Mouse (Mus musculus) heart, adult 18-20 months (tissue): ENCODE results near the gene Spata3. TPM values are rescaled to one million over a fixed set of nuclear protein-coding genes. Genes with fewer than 3 reads are reported as not detected.
"Not testable (repeated sequence)": the region's sequence is repeated elsewhere in the genome, so short reads cannot be mapped to it uniquely, and the experiment has no call there.

Experiments used
- DNase-seq, 2 experiments: peaks; one replicate each; pipeline ENCODE4 v3.0.0; 2021 to 2022; ENCODE audit warnings: mixed read lengths in 1 of 2
- long read RNA-seq, 2 experiments: library from polyadenylated mRNA; stranded (forward); transcript quantifications; one replicate each; pipeline ENCODE4 v2.0.0; 2021
- total RNA-seq, 2 experiments: library from RNA; stranded (reverse); gene quantifications; 2 replicates each; pipeline ENCODE4 v1.2.3; 2021

Spata3 gene
- not detected for total RNA-seq
- long read RNA-seq, experiment 1 = 0 reads
- long read RNA-seq, experiment 2 = 0 reads

- no peak for DNase-seq
Observed at GRCm38 (mm10) chr1:86016516-86016915, at the start of gene Spata3. Spata3 (plus strand) TSS chr1:86016816.

DNA sequence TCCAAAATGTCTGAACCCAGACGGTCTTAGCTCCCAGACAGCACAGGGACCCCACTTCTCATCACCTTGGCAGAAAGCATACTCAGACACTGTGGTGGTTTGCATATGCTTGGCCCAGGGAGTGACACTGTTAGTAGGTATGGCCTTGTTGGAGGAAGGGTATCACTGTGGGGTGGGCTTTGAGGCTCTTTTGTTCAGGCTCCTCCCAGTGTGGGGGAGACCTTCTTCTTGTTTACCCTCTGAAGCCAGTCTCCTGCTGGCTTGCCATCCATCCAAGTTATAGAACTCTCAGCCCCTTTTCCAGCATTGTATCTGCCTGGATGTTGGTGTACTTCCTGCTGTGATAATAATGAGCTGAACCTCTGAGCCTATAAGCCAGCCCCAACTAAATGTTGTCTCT, 47.5 kb upstream of the Spata3 start:
- no peak for DNase-seq

- DNase-seq = no peak
Observed at GRCm38 (mm10) chr1:85969519-85969918, 47.1 kb upstream of the Spata3 start.

GRCm38 (mm10) chr1:85971070-85971469, 45.5 kb upstream of the Spata3 start:
- no peak for DNase-seq

DNA sequence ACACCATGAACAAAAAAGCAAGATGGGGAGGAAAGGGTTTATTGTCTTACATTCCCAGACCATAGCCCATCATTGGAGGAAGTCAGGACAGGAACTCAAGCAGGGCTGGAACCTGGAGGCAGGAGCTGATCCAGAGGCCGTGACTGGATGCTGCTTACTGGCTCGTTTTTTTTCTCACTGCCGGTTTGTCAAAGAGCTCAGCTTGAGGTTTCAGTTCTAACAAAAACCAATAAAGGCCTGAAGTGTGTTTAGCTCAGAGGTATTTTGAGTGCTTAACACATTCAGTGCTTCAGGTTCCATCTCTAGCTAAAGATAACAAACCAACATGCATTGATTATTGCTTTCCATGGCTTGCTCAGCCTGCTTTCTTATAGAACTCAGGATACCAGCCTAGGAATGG, 44.3 kb upstream of the Spata3 start:
- no peak for DNase-seq

- DNase-seq = no peak
Observed at GRCm38 (mm10) chr1:85973468-85973877, 43.1 kb upstream of the Spata3 start.

GRCm38 (mm10) chr1:85977709-85978108, 38.9 kb upstream of the Spata3 start:
- DNase-seq = no peak

- DNase-seq = peak; percentile 21 to 23
Observed at GRCm38 (mm10) chr1:85981738-85982357, 34.8 kb upstream of the Spata3 start.

DNA sequence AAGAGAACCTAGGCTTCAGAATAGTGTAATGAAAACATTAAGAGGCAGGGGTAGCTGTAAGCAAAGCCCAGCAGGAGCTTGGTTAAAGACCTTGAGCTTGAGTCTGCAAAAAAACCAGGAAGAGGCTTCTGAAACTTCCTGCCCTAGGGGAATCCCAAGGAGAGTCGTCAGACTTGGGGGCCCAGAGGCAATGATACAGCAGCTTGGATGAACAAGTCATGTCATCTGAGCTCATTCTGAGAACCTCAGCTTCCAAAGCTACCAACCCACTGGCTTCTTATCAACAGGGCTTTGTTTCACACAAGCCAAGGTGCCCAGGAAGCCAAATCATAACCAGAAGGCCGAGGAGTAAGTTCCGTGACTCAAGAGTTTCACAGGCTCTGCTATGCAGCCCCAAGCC, 30.8 kb upstream of the Spata3 start:
- DNase-seq = no peak

GRCm38 (mm10) chr1:85988351-85988750, 28.3 kb upstream of the Spata3 start:
- no peak for DNase-seq

GRCm38 (mm10) chr1:85988882-85989281, 27.7 kb upstream of the Spata3 start:
- DNase-seq = not testable (repeated sequence)

DNA sequence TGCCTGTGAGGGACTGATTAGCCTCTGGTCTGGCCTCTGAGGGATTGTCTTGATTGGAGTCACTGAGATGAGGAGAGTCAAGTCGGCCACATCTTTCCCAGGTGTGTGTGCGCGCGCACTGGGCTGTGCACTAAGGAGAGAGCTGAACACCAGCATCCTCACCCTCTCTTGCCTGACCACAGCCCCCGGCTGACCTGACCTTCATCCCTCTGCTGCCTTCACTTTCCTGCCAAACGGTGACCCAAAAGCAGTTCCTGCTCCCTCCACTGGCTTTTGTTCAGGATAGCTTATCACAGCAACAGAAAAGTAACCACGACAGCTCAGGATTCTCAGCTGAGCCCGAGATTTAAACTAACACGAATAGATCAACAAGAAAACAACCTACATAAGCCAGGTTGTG, 24.4 kb upstream of the Spata3 start:
- DNase-seq = no peak

DNA sequence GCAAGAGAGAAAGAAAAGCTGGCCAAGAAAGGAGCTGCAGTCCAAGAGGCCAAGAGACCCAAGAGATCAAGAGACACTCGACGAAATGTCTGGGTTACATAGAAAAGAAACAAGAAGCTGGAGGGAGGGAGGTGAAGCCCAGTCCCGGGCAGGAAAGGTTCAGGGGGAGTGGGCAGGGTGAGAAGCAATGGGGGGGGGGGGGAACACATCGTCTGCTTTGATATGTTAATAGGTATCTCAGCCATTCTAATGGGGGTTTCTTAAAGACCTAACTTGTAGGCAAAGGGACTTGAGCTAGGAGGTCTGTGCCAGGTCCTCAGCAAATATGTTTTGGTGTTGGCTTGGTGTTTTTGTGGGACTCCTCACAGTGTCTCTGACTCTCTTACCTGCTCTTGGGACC, 23.1 kb upstream of the Spata3 start:
- no peak for DNase-seq

- DNase-seq = no peak
Observed at GRCm38 (mm10) chr1:85997221-85997620, 19.4 kb upstream of the Spata3 start.

GRCm38 (mm10) chr1:85998012-85998411, 18.6 kb upstream of the Spata3 start:
- DNase-seq = no peak

DNA sequence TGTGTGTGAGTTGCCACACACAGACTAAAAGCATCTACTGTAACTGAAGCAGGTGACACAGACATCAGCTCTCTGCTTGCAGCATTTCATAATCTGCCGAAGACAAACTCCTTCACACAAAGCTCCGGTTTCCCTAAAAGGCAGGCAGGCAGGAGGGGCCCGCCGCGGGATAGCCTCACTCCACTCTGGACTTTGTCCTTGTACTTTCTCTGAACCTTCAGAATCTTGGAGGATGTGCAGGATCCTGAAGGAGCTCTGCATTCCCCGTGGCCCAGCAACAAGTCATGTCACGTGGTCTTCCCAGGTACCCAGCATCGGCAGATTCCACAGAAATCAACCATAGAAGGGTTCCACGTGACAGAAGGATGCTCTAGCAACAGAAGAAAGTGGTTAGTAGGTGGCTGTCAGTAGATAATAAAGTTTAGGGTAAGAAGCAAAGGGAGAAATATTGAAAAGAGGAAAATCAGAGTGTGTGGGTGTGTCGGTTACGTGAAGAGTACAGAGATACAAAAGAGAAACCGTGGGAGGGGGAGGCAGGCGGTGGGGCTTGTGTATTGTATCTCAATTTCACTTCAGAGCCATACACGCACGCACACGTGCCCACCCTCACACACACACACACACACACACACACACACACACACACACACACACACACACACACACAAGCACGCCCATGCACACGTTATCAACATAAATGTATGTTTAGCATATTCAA, 16.6 kb upstream of the Spata3 start:
- DNase-seq = no peak

GRCm38 (mm10) chr1:86005540-86005939, 11.1 kb upstream of the Spata3 start:
- no peak for DNase-seq

DNA sequence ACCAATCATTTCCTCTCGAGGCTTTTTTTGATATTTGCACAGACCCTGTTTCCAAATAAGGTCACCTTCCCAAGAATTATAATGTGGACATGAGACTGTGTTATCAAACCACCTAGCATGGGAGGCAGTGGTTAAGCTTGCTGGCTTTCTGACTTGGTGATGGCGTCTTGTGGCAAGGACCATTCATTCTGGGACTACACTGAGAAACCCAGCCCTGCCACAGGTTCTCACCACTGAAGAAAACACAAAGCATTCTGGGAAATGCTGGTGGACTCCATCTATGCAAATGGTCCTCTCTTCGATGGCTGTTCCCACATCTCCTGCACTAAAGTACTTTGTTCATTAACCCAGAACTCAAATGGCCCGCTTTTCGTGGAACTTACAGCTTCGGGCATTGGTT, 10.6 kb upstream of the Spata3 start:
- DNase-seq = no peak

DNA sequence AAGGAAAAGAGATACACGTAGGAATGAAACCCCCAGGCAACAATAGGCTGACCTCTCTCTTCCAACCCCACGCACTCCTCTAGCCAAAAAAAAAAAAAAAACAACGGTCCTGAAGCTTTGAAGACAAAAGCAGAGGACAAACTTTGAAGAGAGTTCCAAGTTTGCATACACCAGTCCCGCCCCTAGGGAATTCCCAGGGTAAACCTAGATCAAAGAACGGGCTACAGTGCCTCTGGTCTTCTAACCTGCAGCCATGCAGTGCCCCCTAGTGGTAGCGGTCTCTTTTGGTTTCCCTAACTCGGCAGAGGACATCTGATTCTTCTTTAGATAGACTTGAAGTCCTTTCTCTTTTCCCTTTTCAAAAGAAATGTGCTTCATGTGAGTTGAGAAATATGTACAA, 8.8 kb upstream of the Spata3 start:
- DNase-seq = peak; percentile 82 to 91

DNA sequence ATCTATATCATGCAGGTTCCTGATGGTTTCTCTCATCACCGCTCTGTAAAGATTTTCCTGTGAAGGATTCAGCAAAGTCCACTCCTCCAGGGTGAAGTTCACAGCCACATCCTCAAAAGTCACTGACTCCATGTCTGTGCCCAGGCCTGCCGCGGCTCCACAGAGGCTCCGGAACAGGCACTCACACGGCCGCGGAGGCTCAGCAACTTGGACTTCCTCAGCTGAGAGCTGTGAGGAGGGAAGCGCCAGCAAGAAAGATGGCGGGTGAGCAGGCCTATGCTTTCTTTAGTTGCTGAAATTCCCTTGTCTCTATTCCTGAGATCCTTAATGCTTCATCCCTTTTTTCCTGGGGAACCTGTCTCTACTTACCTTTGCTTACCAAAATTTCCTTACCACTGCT, 858 bp upstream of the Spata3 start:
- not testable (repeated sequence) for DNase-seq

DNA sequence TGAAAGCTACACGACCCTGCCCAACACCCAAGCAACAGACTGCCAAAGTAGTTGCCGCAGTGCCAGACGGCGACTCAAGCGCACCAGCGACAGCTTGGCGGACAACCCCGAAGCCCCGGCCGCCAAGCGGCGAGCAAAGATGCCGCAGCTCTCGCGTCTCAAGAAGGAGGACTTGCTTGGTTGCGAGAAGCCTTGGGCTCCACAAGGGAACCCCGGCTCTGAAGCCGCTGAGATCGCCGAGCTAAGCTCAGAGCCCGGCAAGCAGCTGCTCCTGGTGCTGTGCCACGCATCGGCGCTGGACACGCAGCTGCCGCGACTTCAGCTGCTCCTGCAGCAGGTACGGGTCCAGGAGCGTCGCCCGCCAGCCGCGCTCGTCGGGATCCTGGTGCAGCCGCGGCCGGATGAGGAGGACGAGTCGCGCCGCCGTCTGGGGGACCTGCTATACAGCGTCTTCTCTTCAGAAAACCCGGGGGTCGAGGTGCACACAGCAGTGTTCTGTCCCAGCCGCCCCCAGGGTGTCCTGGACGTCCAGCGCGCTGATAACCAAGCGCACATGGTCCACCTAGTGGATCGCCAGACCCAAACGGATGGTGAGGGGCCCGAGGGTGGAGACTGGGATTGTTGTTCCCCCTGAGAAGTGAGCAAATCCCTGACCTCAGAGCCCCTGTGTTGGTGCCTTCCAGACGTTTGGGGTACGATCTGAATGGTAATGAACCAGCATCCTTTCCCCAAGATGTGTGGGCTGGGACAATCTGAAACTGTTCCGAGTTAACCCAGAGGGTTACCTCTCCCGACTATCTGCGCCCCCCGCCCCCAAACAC, 1.8 kb downstream of the Spata3 start:
- peak in 1 of 2 experiments; percentile 29 for DNase-seq

- DNase-seq = no peak
Observed at GRCm38 (mm10) chr1:86021365-86021989, 4.9 kb downstream of the Spata3 start.
